Mouse (Mus musculus) layer of hippocampus, adult 2 months (tissue): ENCODE measurements around the gene Efna4. TPM values are rescaled to one million over a fixed set of nuclear protein-coding genes. Genes with fewer than 3 reads are reported as not detected.
A peak's percentile ranks its signal among the peaks of the same experiment; 100 is the strongest.

Experiments used
- DNase-seq, 2 experiments: peaks; one replicate each; pipeline ENCODE4 v3.0.0; 2022; ENCODE audit warnings: low spot score in 2 of 2
- H3K27ac ChIP-seq: fragments of 200-600 bp; 2 replicates; pipeline ENCODE4 v1.8.1; 2022
- H3K4me3 ChIP-seq: fragments of 200-600 bp; 2 replicates; pipeline ENCODE4 v1.8.1; 2022; ENCODE audit warnings: mild to moderate bottlenecking
- CTCF ChIP-seq: fragments of 200-600 bp; conservative IDR thresholded peaks from 2 replicates; pipeline ENCODE4 v1.8.1; 2022; ENCODE audit warnings: antibody characterized with exemption, mild to moderate bottlenecking, moderate library complexity
- total RNA-seq, 2 experiments: library from RNA; stranded (reverse); gene quantifications; 2 replicates each; pipeline ENCODE4 v1.2.3; 2021

Gene Efna4
- total RNA-seq, 2 experiments from 2014 or later: 0.61 to 0.96 TPM

GRCm38 (mm10) chr3:89320581-89321182 lies 17.1 kb downstream of the Efna4 start:
- peak overlapping the region; percentile 93 for H3K27ac ChIP-seq

GRCm38 (mm10) chr3:89319591-89320350 lies 18.1 kb downstream of the Efna4 start:
- Histone ChIP-seq H3K4me3 (peak overlapping the region; percentile 83), H3K27ac (peak overlapping the region; percentile 93)

More at GRCm38 (mm10) chr3:89320581-89321182, 17.1 kb downstream of the Efna4 start:
- DNase-seq: no peak
- no peak for TF ChIP-seq CTCF
- H3K4me3 ChIP-seq: peak overlapping the region; percentile 83

GRCm38 (mm10) chr3:89318971-89319590 lies 18.7 kb downstream of the Efna4 start:
- no peak for TF ChIP-seq CTCF
- peak overlapping the region; percentile 93 for H3K27ac ChIP-seq
- no peak for DNase-seq
- peak overlapping the region; percentile 83 for H3K4me3 ChIP-seq

More at GRCm38 (mm10) chr3:89319591-89320350, 18.1 kb downstream of the Efna4 start:
- DNase-seq: peak in 1 of 2 experiments; percentile 56
- no peak for TF ChIP-seq CTCF

- no peak overlapping the region for H3K4me3 ChIP-seq
- no peak for TF ChIP-seq CTCF
- no peak for DNase-seq
- peak overlapping the region; percentile 62; the same call in 1 of the 2 replicates for H3K27ac ChIP-seq
Measured at GRCm38 (mm10) chr3:89318316-89318715, 19.5 kb downstream of the Efna4 start.

GRCm38 (mm10) chr3:89317246-89317645 lies 20.6 kb downstream of the Efna4 start:
- Histone ChIP-seq H3K27ac (peak overlapping the region; percentile 62), H3K4me3 (no peak overlapping the region)
- no peak for DNase-seq
- no peak for TF ChIP-seq CTCF

- peak overlapping the region; percentile 62; the same call in 1 of the 2 replicates for H3K27ac ChIP-seq
- TF ChIP-seq CTCF: peak; percentile 97
- H3K4me3 ChIP-seq: no peak overlapping the region
- peak; percentile 90 to 92 for DNase-seq
Measured at GRCm38 (mm10) chr3:89316833-89317232, 21.0 kb downstream of the Efna4 start.

GRCm38 (mm10) chr3:89315930-89316831 lies 21.6 kb downstream of the Efna4 start:
- peak; percentile 38; the same call in 1 of the 2 replicates for TF ChIP-seq CTCF
- Histone ChIP-seq H3K27ac (peak overlapping the region; percentile 0), H3K4me3 (peak overlapping the region; percentile 3; the same call in 1 of the 2 replicates)
- no peak for DNase-seq

- peak; percentile 94 for TF ChIP-seq CTCF
- peak overlapping the region; percentile 82 for H3K27ac ChIP-seq
- H3K4me3 ChIP-seq: peak overlapping the region; percentile 37
- peak in 1 of 2 experiments; percentile 89 for DNase-seq
Measured at GRCm38 (mm10) chr3:89315195-89315929, 22.5 kb downstream of the Efna4 start.

- Histone ChIP-seq H3K4me3 (peak overlapping the region; percentile 37), H3K27ac (peak overlapping the region; percentile 82)
- DNase-seq: no peak
- TF ChIP-seq CTCF: no peak
Measured at GRCm38 (mm10) chr3:89314791-89315190, 23.0 kb downstream of the Efna4 start.

- no peak overlapping the region for H3K4me3 ChIP-seq
- TF ChIP-seq CTCF: no peak
- no peak for DNase-seq
- peak overlapping the region; percentile 82 for H3K27ac ChIP-seq
Measured at GRCm38 (mm10) chr3:89314340-89314739, 23.5 kb downstream of the Efna4 start.

GRCm38 (mm10) chr3:89308089-89308488 lies 29.7 kb downstream of the Efna4 start:
- H3K4me3 ChIP-seq: no peak overlapping the region
- DNase-seq: peak in 1 of 2 experiments; percentile 70
- H3K27ac ChIP-seq: no peak overlapping the region
- peak; percentile 85 for TF ChIP-seq CTCF
